In genomic region chr13:81658053-81658752, GRCm38 (mm10) we compare ENCODE assay signal across 8 mouse cellular contexts. TPM values are rescaled to one million over a fixed set of nuclear protein-coding genes. Genes with fewer than 3 reads are reported as not detected.
DNase-seq lines count a peak whose midpoint lies in the region; ATAC-seq and TF ChIP-seq lines count a peak whose summit lies in the region.

No protein-coding gene starts in this region.

- no peak for ATAC-seq in heart, embryonic 11.5 days (replicated peaks; ENCODE audit: insufficient number of reproducible peaks, low FRiP score, low TSS enrichment)
- ATAC-seq in forebrain, embryonic 16.5 days, result no peak; the same call in 1 of the 2 replicates
- ATAC-seq in liver, embryonic 13.5 days (ENCODE audit: low read depth), result no peak
- peak; percentile 5; the same call in 1 of the 2 replicates for ATAC-seq in stomach, embryonic 16.5 days (ENCODE audit: insufficient read depth, low FRiP score)

- peak overlapping the region; percentile 90 for H3K9ac ChIP-seq in heart, embryonic 11.5 days (ENCODE audit: low read depth, low read length)
- peak overlapping the region; percentile 85 for H3K9ac ChIP-seq in ES-E14 (ENCODE audit: insufficient read depth, low read depth, low read length, poor library complexity, severe bottlenecking)
- H3K9ac ChIP-seq in forebrain, embryonic 16.5 days (replicated peaks; ENCODE audit: low read depth, low read length), result peak overlapping the region; percentile 90
- peak overlapping the region; percentile 91 for H3K9ac ChIP-seq in liver, embryonic 13.5 days
- peak overlapping the region; percentile 92 for H3K9ac ChIP-seq in stomach, embryonic 16.5 days (ENCODE audit: low read length)

- H3K9me3 ChIP-seq in heart, embryonic 11.5 days (replicated peaks; ENCODE audit: control insufficient read depth, low read length), result no peaks in the 10 kb centered on the region
- H3K9me3 ChIP-seq in ES-E14 (ENCODE audit: control insufficient read depth, insufficient read depth, low read depth, low read length), result no peaks in the 10 kb centered on the region
- no peaks in the 10 kb centered on the region for H3K9me3 ChIP-seq in forebrain, embryonic 16.5 days (ENCODE audit: control insufficient read depth, low read length)
- H3K9me3 ChIP-seq in liver, embryonic 13.5 days (replicated peaks), result no peaks in the 10 kb centered on the region
- H3K9me3 ChIP-seq in stomach, embryonic 16.5 days (replicated peaks; ENCODE audit: control insufficient read depth, low read length), result peaks cover 3% of the 10 kb centered on the region; the same call in 1 of the 2 replicates

- no peaks in the 10 kb centered on the region for H3K27me3 ChIP-seq in heart, embryonic 11.5 days (ENCODE audit: control insufficient read depth, insufficient read depth, low read length)
- H3K27me3 ChIP-seq in forebrain, embryonic 16.5 days (replicated peaks; ENCODE audit: control insufficient read depth, insufficient read depth, low read length), result no peaks in the 10 kb centered on the region
- no peaks in the 10 kb centered on the region for H3K27me3 ChIP-seq in liver, embryonic 13.5 days
- H3K27me3 ChIP-seq in stomach, embryonic 16.5 days (ENCODE audit: control insufficient read depth, insufficient read depth, low read length), result no peaks in the 10 kb centered on the region

- in situ Hi-C loops in ES-E14 (cut with MboI; ENCODE audit: low sequenced_read_pairs in 2 of 2, unreplicated experiment in 2 of 2), result no loop called here

- H3K4me3 ChIP-seq in heart, embryonic 11.5 days (ENCODE audit: low read depth, low read length), result peak overlapping the region; percentile 88
- peak overlapping the region; percentile 67 to 93 for H3K4me3 ChIP-seq in ES-E14 (ENCODE audit: insufficient read depth in 1 of 2, low read depth in 1 of 2, low read length in 2 of 2, poor library complexity in 1 of 2, severe bottlenecking in 1 of 2)
- peak overlapping the region; percentile 80 for H3K4me3 ChIP-seq in forebrain, embryonic 16.5 days (replicated peaks; ENCODE audit: low read length)
- peak overlapping the region; percentile 89 for H3K4me3 ChIP-seq in liver, embryonic 13.5 days (replicated peaks)
- H3K4me3 ChIP-seq in stomach, embryonic 16.5 days (replicated peaks; ENCODE audit: low read length), result peak overlapping the region; percentile 87

- H3K4me1 ChIP-seq in heart, embryonic 11.5 days (ENCODE audit: control insufficient read depth, insufficient read depth, low read length), result peaks cover 6% of the 10 kb centered on the region; the same call in 1 of the 2 replicates
- peaks cover 0 to 5% of the 10 kb centered on the region in 2 experiments; a peak in 1 of 4 replicates for H3K4me1 ChIP-seq in ES-E14 (ENCODE audit: control insufficient read depth in 2 of 2, insufficient read depth in 2 of 2, low read length in 2 of 2, poor library complexity in 1 of 2)
- H3K4me1 ChIP-seq in forebrain, embryonic 16.5 days (replicated peaks; ENCODE audit: control insufficient read depth, insufficient read depth, low read length), result peaks cover 15% of the 10 kb centered on the region
- H3K4me1 ChIP-seq in liver, embryonic 13.5 days (replicated peaks), result peaks cover 58% of the 10 kb centered on the region
- peaks cover 10% of the 10 kb centered on the region for H3K4me1 ChIP-seq in stomach, embryonic 16.5 days (ENCODE audit: control insufficient read depth, insufficient read depth, low read length)

- peak overlapping the region; percentile 85 for H3K4me2 ChIP-seq in heart, embryonic 11.5 days
- H3K4me2 ChIP-seq in forebrain, embryonic 16.5 days (ENCODE audit: low read length), result peak overlapping the region; percentile 68
- H3K4me2 ChIP-seq in liver, embryonic 13.5 days, result peak overlapping the region; percentile 81
- H3K4me2 ChIP-seq in stomach, embryonic 16.5 days (ENCODE audit: low read depth, low read length), result peak overlapping the region; percentile 87

- DNase-seq in heart, adult 18-20 months, result no peak
- no peak for DNase-seq in ES-E14 (ENCODE audit: low read depth, low spot score)
- DNase-seq in liver, embryonic 13.5 days, result no peak
- no peak for DNase-seq in cerebellum, adult 11 months
- no peak for DNase-seq in frontal cortex, postnatal 14 days (ENCODE audit: low spot score in 2 of 2)

- 7% methylated on average over 21 of the region's 21 CpGs for WGBS in heart, embryonic 11.5 days (ENCODE audit: insufficient replicate concordance)
- WGBS in forebrain, embryonic 16.5 days, result 6% methylated on average over 21 of the region's 21 CpGs
- WGBS in liver, embryonic 13.5 days (ENCODE audit: insufficient replicate concordance), result 8% methylated on average over 21 of the region's 21 CpGs
- 3% methylated on average over 21 of the region's 21 CpGs for WGBS in stomach, embryonic 16.5 days

- H3K36me3 ChIP-seq in heart, embryonic 11.5 days (ENCODE audit: control insufficient read depth, insufficient read depth, low read length), result no peaks in the 10 kb centered on the region
- H3K36me3 ChIP-seq in ES-E14 (ENCODE audit: control insufficient read depth, insufficient read depth, low read length, poor library complexity, severe bottlenecking), result no peaks in the 10 kb centered on the region; the same call in 1 of the 2 replicates
- no peaks in the 10 kb centered on the region for H3K36me3 ChIP-seq in forebrain, embryonic 16.5 days (ENCODE audit: control insufficient read depth, insufficient read depth)
- peaks cover 12% of the 10 kb centered on the region; the same call in 1 of the 2 replicates for H3K36me3 ChIP-seq in liver, embryonic 13.5 days
- no peaks in the 10 kb centered on the region for H3K36me3 ChIP-seq in stomach, embryonic 16.5 days (ENCODE audit: control insufficient read depth, insufficient read depth, low read length)

- H3K27ac ChIP-seq in heart, embryonic 11.5 days (ENCODE audit: low read depth, low read length), result peak overlapping the region; percentile 75
- no peak overlapping the region for H3K27ac ChIP-seq in ES-E14 (ENCODE audit: insufficient read depth, low read depth, low read length, poor library complexity, severe bottlenecking)
- H3K27ac ChIP-seq in forebrain, embryonic 16.5 days (ENCODE audit: low read length), result peak overlapping the region; percentile 86
- peak overlapping the region; percentile 94 for H3K27ac ChIP-seq in liver, embryonic 13.5 days
- H3K27ac ChIP-seq in stomach, embryonic 16.5 days (ENCODE audit: low read length), result peak overlapping the region; percentile 87

TF ChIP-seq in ES-E14, 5 proteins besides CTCF, POLR2A, EP300 and RAD21:
- TF ChIP-seq MAFK (IDR thresholded peaks at IDR 0.05; ENCODE audit: insufficient read depth, low read depth, low read length) (no peak), HCFC1 (IDR thresholded peaks at IDR 0.05; ENCODE audit: borderline replicate concordance, insufficient read depth, low read length) (no peak), ZNF384 (IDR thresholded peaks at IDR 0.05; ENCODE audit: low read depth, low read length) (no peak), ZC3H11A (IDR thresholded peaks at IDR 0.05; ENCODE audit: borderline replicate concordance, low read depth, low read length) (no peak), CHD2 (IDR thresholded peaks at IDR 0.05; ENCODE audit: low read depth, low read length) (no peak)

RNA-seq across cellular contexts. Expression of gene Lysmd3, which starts 0.7 kb away (rescaled TPM):
- polyA plus RNA-seq in heart, embryonic 11.5 days (2014; fragmentation: Nextera tagmentation; extraction: Ambion mirVana), result 24.6 and 27.3 TPM in 2 replicates
- 10 to 100 TPM; 14.4 to 15.9 TPM for total RNA-seq in heart, adult 18-20 months (2021)
- total RNA-seq in ES-E14 (2012; rRNA removed), result 19.7 and 21.2 TPM in 2 replicates
- 20.3 and 27.9 TPM in 2 replicates for polyA plus RNA-seq in forebrain, embryonic 16.5 days (2015; fragmentation: Nextera tagmentation; extraction: Ambion mirVana)
- 14.5 and 21.0 TPM in 2 replicates for polyA plus RNA-seq in liver, embryonic 13.5 days (2015; fragmentation: Nextera tagmentation; extraction: Ambion mirVana)
- polyA plus RNA-seq in stomach, embryonic 16.5 days (2015; fragmentation: Nextera tagmentation; extraction: Ambion mirVana), result 27.8 and 30.2 TPM in 2 replicates

RNA-seq across cellular contexts. Expression of gene Adgrv1, which starts 25.2 kb away (rescaled TPM):
- polyA plus RNA-seq in heart, embryonic 11.5 days (2014; fragmentation: Nextera tagmentation; extraction: Ambion mirVana), result 1.1 and 1.8 TPM in 2 replicates
- total RNA-seq in heart, adult 18-20 months (2021), result under 1 TPM; 0.08 to 0.15 TPM
- total RNA-seq in ES-E14 (2012; rRNA removed), result 22.0 TPM in 2 replicates
- polyA plus RNA-seq in forebrain, embryonic 16.5 days (2015; fragmentation: Nextera tagmentation; extraction: Ambion mirVana), result 11.5 and 14.2 TPM in 2 replicates
- polyA plus RNA-seq in liver, embryonic 13.5 days (2015; fragmentation: Nextera tagmentation; extraction: Ambion mirVana), result 0.13 and 0.16 TPM in 2 replicates
- polyA plus RNA-seq in stomach, embryonic 16.5 days (2015; fragmentation: Nextera tagmentation; extraction: Ambion mirVana), result 1.1 and 1.3 TPM in 2 replicates

RNA-seq across cellular contexts. Expression of gene Polr3g, which starts 52.6 kb away (rescaled TPM):
- polyA plus RNA-seq in heart, embryonic 11.5 days (2014; fragmentation: Nextera tagmentation; extraction: Ambion mirVana), result 22.5 and 26.2 TPM in 2 replicates
- 1 to 10 TPM; 3.0 to 4.8 TPM for total RNA-seq in heart, adult 18-20 months (2021)
- total RNA-seq in ES-E14 (2012; rRNA removed), result 38.2 and 45.2 TPM in 2 replicates
- 3.3 and 3.8 TPM in 2 replicates for polyA plus RNA-seq in forebrain, embryonic 16.5 days (2015; fragmentation: Nextera tagmentation; extraction: Ambion mirVana)
- 13.6 and 14.6 TPM in 2 replicates for polyA plus RNA-seq in liver, embryonic 13.5 days (2015; fragmentation: Nextera tagmentation; extraction: Ambion mirVana)
- polyA plus RNA-seq in stomach, embryonic 16.5 days (2015; fragmentation: Nextera tagmentation; extraction: Ambion mirVana), result 20.8 and 25.5 TPM in 2 replicates

RNA-seq across cellular contexts. Expression of gene Mblac2, which starts 52.9 kb away (rescaled TPM):
- 6.1 and 6.6 TPM in 2 replicates for polyA plus RNA-seq in heart, embryonic 11.5 days (2014; fragmentation: Nextera tagmentation; extraction: Ambion mirVana)
- 1 to 10 TPM; 4.8 to 6.5 TPM for total RNA-seq in heart, adult 18-20 months (2021)
- total RNA-seq in ES-E14 (2012; rRNA removed), result 1.3 and 2.0 TPM in 2 replicates
- 33.9 and 38.4 TPM in 2 replicates for polyA plus RNA-seq in forebrain, embryonic 16.5 days (2015; fragmentation: Nextera tagmentation; extraction: Ambion mirVana)
- polyA plus RNA-seq in liver, embryonic 13.5 days (2015; fragmentation: Nextera tagmentation; extraction: Ambion mirVana), result 3.3 and 3.6 TPM in 2 replicates
- polyA plus RNA-seq in stomach, embryonic 16.5 days (2015; fragmentation: Nextera tagmentation; extraction: Ambion mirVana), result 7.5 and 9.9 TPM in 2 replicates
